8 mouse cellular contexts compared by ENCODE assay signal in genomic region chr3:89510979-89511378, GRCm38 (mm10). TPM values are rescaled to one million over a fixed set of nuclear protein-coding genes. Genes with fewer than 3 reads are reported as not detected.
DNase-seq lines count a peak whose midpoint lies in the region; ATAC-seq and TF ChIP-seq lines count a peak whose summit lies in the region.

No protein-coding gene starts in this region.

- H3K27me3 ChIP-seq in E14TG2a.4 (ENCODE audit: insufficient read depth, low read length): peaks cover 43% of the 10 kb centered on the region
- H3K27me3 ChIP-seq in forebrain, embryonic 16.5 days (replicated peaks; ENCODE audit: control insufficient read depth, insufficient read depth, low read length): no peaks in the 10 kb centered on the region; the same call in 1 of the 2 replicates
- peaks cover 32% of the 10 kb centered on the region for H3K27me3 ChIP-seq in kidney, embryonic 15.5 days
- H3K27me3 ChIP-seq in lung, postnatal 0 days (replicated peaks; ENCODE audit: insufficient read depth, low read length): peaks cover 13% of the 10 kb centered on the region; the same call in 1 of the 2 replicates

- peaks cover 24% of the 10 kb centered on the region for H3K4me1 ChIP-seq in E14TG2a.4 (replicated peaks; ENCODE audit: low read depth, low read length)
- H3K4me1 ChIP-seq in forebrain, embryonic 16.5 days (replicated peaks; ENCODE audit: control insufficient read depth, insufficient read depth, low read length): peaks cover 7% of the 10 kb centered on the region
- peaks cover 4% of the 10 kb centered on the region for H3K4me1 ChIP-seq in kidney, embryonic 15.5 days
- H3K4me1 ChIP-seq in lung, postnatal 0 days (ENCODE audit: insufficient read depth, low read depth, low read length): no peaks in the 10 kb centered on the region

- peak; percentile 54 for DNase-seq in A20 (ENCODE audit: low read depth, low spot score)
- DNase-seq in cerebellum, adult 18-20 months: peak; percentile 50 to 66
- peak; percentile 72 for DNase-seq in lung, postnatal 0 days (ENCODE audit: low spot score)
- DNase-seq in right cerebral cortex, postnatal 10 days (ENCODE audit: low spot score in 2 of 2): peak; percentile 64 to 74
- DNase-seq in ovary, postnatal 14 days (ENCODE audit: low spot score): no peak

- no peaks in the 10 kb centered on the region for H3K36me3 ChIP-seq in E14TG2a.4 (ENCODE audit: insufficient read depth, low read length)
- H3K36me3 ChIP-seq in forebrain, embryonic 16.5 days (ENCODE audit: control insufficient read depth, insufficient read depth): no peaks in the 10 kb centered on the region
- no peaks in the 10 kb centered on the region for H3K36me3 ChIP-seq in kidney, embryonic 15.5 days
- no peaks in the 10 kb centered on the region for H3K36me3 ChIP-seq in lung, postnatal 0 days (ENCODE audit: insufficient read depth, low read length)

- no peak overlapping the region for H3K4me3 ChIP-seq in E14TG2a.4 (replicated peaks; ENCODE audit: low read length)
- H3K4me3 ChIP-seq in forebrain, embryonic 16.5 days (replicated peaks; ENCODE audit: low read length): no peak overlapping the region
- H3K4me3 ChIP-seq in kidney, embryonic 15.5 days (replicated peaks): 0 out of 2 replicates have a peak overlapping the region, but pooled peaks have one; percentile 2
- no peak overlapping the region for H3K4me3 ChIP-seq in lung, postnatal 0 days (ENCODE audit: low read depth, low read length)

- no peak overlapping the region for H3K27ac ChIP-seq in forebrain, embryonic 16.5 days (ENCODE audit: low read length)
- H3K27ac ChIP-seq in kidney, embryonic 15.5 days: no peak overlapping the region
- no peak overlapping the region for H3K27ac ChIP-seq in lung, postnatal 0 days (ENCODE audit: low read length)

- H3K9ac ChIP-seq in forebrain, embryonic 16.5 days (replicated peaks; ENCODE audit: low read depth, low read length): 0 out of 2 replicates have a peak overlapping the region, but pooled peaks have one; percentile 7
- H3K9ac ChIP-seq in kidney, embryonic 15.5 days: no peak overlapping the region
- H3K9ac ChIP-seq in lung, postnatal 0 days (replicated peaks; ENCODE audit: low read depth): no peak overlapping the region

- H3K9me3 ChIP-seq in E14TG2a.4 (ENCODE audit: low read length): no peaks in the 10 kb centered on the region
- H3K9me3 ChIP-seq in forebrain, embryonic 16.5 days (ENCODE audit: control insufficient read depth, low read length): no peaks in the 10 kb centered on the region
- no peaks in the 10 kb centered on the region for H3K9me3 ChIP-seq in kidney, embryonic 15.5 days (replicated peaks)
- no peaks in the 10 kb centered on the region for H3K9me3 ChIP-seq in lung, postnatal 0 days (ENCODE audit: low read length)

- TF ChIP-seq EP300 in lung, postnatal 0 days (IDR thresholded peaks at IDR 0.05): no peak

- WGBS in forebrain, embryonic 16.5 days: 11% methylated on average over 4 of the region's 4 CpGs
- 24% methylated on average over 4 of the region's 4 CpGs for WGBS in kidney, embryonic 15.5 days
- 21% methylated on average over 4 of the region's 4 CpGs for WGBS in lung, postnatal 0 days

- peak; percentile 22; the same call in 1 of the 2 replicates for TF ChIP-seq CTCF in E14TG2a.4 (conservative IDR thresholded peaks at IDR 0.05; ENCODE audit: low read length)
- TF ChIP-seq CTCF in lung, postnatal 0 days (IDR thresholded peaks at IDR 0.05): peak; percentile 77

- peak; percentile 74 for ATAC-seq in forebrain, embryonic 16.5 days
- no peak for ATAC-seq in kidney, embryonic 15.5 days (replicated peaks; ENCODE audit: low FRiP score)
- ATAC-seq in lung, postnatal 0 days: peak; percentile 47

- H3K4me2 ChIP-seq in forebrain, embryonic 16.5 days (ENCODE audit: low read length): peak overlapping the region; percentile 32
- peak overlapping the region; percentile 34 for H3K4me2 ChIP-seq in kidney, embryonic 15.5 days
- peak overlapping the region; percentile 14; the same call in 1 of the 2 replicates for H3K4me2 ChIP-seq in lung, postnatal 0 days (replicated peaks; ENCODE audit: low read depth, low read length)

RNA-seq across cellular contexts. Expression of gene Kcnn3, which starts 9.0 kb away (rescaled TPM):
- polyA plus RNA-seq in forebrain, embryonic 16.5 days (2015; fragmentation: Nextera tagmentation; extraction: Ambion mirVana): 8.1 and 8.2 TPM in 2 replicates
- 2.1 and 3.0 TPM in 2 replicates for polyA plus RNA-seq in kidney, embryonic 15.5 days (2015; fragmentation: Nextera tagmentation; extraction: Ambion mirVana)
- 1.00 and 1.0 TPM in 2 replicates for polyA plus RNA-seq in lung, postnatal 0 days (2015; fragmentation: Nextera tagmentation; extraction: Ambion mirVana)

RNA-seq across cellular contexts. Expression of gene Pmvk, which starts 56.6 kb away (rescaled TPM):
- 70.2 and 92.5 TPM in 2 replicates for polyA plus RNA-seq in forebrain, embryonic 16.5 days (2015; fragmentation: Nextera tagmentation; extraction: Ambion mirVana)
- 52.6 and 59.1 TPM in 2 replicates for polyA plus RNA-seq in kidney, embryonic 15.5 days (2015; fragmentation: Nextera tagmentation; extraction: Ambion mirVana)
- 53.5 and 96.6 TPM in 2 replicates for polyA plus RNA-seq in lung, postnatal 0 days (2015; fragmentation: Nextera tagmentation; extraction: Ambion mirVana)
